Mouse (Mus musculus): ENCODE data around the gene Tmem98. TPM values are rescaled to one million over a fixed set of nuclear protein-coding genes. Genes with fewer than 3 reads are reported as not detected.

Tmem98 gene
- polyA plus RNA-seq, 1 experiment from 2014 or later: 72.1 TPM

DNA sequence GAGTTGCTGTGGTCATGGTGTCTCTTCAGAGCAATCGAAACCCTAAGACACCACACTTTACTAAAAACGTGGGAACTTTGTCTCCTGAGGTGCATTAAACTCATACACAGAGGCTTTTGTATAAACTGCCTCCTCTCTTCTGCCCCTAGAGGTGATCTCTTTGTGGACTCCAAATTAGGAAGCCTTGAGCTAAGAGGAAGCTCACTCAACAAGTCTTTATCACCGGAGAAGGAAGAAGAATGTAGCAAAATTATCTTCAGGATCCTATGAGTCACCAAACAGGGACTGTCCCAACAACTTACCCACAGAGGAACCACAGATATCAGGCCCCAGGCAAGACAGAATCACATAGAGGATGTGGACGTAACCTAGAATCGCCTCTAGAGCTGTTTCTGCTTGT, 24.3 kb upstream of the Tmem98 start:
- no peak for ATAC-seq

DNA sequence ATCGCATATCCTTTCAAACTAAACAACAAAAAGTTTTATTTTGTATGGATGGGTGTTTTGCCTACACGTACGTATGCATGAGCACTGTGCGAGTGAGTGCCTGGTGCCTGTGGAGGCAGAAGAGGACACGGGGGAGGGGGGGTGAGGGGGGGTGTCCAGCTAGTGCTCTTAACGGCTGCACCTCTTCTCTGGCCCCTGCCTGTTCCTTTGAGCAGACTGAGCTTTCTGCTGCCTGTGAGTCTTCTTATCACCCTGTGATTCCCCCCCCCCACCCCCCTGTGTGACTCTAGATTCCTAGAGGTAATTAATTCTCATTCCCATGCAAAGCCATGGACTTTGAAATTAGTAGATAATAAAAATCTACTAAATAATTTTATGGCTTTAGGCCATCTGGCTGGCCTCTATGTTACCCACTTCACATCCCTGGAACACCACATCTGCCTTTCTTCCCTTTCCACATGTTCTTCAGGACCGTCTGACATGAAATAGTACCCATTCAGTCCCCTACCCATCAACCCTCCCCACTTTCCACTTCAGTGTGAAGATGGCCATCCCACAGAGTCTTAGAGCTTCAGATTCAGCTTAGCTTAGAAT, 20.2 kb upstream of the Tmem98 start:
- DNase-seq (ENCODE audit: low spot score) (no peak), ATAC-seq (no peak)
- H3K4me3 ChIP-seq (ENCODE audit: low read depth, low read length): no peak overlapping the region
- no peaks in the 10 kb centered on the region for H3K9me3 ChIP-seq (ENCODE audit: low read length)
- no peak overlapping the region for H3K4me2 ChIP-seq (replicated peaks; ENCODE audit: low read depth, low read length)
- TF ChIP-seq EP300 (IDR thresholded peaks at IDR 0.05) (no peak), CTCF (IDR thresholded peaks at IDR 0.05) (no peak)
- no peak overlapping the region for H3K9ac ChIP-seq (replicated peaks; ENCODE audit: low read depth)
- no peak overlapping the region for H3K27ac ChIP-seq (ENCODE audit: low read length)
- 38% methylated on average over 7 of the region's 7 CpGs for WGBS
- H3K4me1 ChIP-seq (ENCODE audit: insufficient read depth, low read depth, low read length): no peaks in the 10 kb centered on the region
- no peaks in the 10 kb centered on the region for H3K27me3 ChIP-seq (replicated peaks; ENCODE audit: insufficient read depth, low read length)
- no peaks in the 10 kb centered on the region for H3K36me3 ChIP-seq (ENCODE audit: insufficient read depth, low read length)

More for the DNA sequence above, 24.3 kb upstream of the Tmem98 start:
- H3K27me3 ChIP-seq (replicated peaks; ENCODE audit: insufficient read depth, low read length): no peaks in the 10 kb centered on the region
- H3K27ac ChIP-seq (ENCODE audit: low read length): no peak overlapping the region
- H3K9ac ChIP-seq (replicated peaks; ENCODE audit: low read depth): no peak overlapping the region
- peak; percentile 31 for TF ChIP-seq CTCF (IDR thresholded peaks at IDR 0.05)
- TF ChIP-seq EP300 (IDR thresholded peaks at IDR 0.05): no peak
- no peaks in the 10 kb centered on the region for H3K4me1 ChIP-seq (ENCODE audit: insufficient read depth, low read depth, low read length)
- DNase-seq (ENCODE audit: low spot score): no peak
- 72% methylated on average over 5 of the region's 5 CpGs for WGBS
- H3K9me3 ChIP-seq (ENCODE audit: low read length): no peaks in the 10 kb centered on the region
- no peak overlapping the region for H3K4me3 ChIP-seq (ENCODE audit: low read depth, low read length)
- no peaks in the 10 kb centered on the region for H3K36me3 ChIP-seq (ENCODE audit: insufficient read depth, low read length)
- H3K4me2 ChIP-seq (replicated peaks; ENCODE audit: low read depth, low read length): no peak overlapping the region

DNA sequence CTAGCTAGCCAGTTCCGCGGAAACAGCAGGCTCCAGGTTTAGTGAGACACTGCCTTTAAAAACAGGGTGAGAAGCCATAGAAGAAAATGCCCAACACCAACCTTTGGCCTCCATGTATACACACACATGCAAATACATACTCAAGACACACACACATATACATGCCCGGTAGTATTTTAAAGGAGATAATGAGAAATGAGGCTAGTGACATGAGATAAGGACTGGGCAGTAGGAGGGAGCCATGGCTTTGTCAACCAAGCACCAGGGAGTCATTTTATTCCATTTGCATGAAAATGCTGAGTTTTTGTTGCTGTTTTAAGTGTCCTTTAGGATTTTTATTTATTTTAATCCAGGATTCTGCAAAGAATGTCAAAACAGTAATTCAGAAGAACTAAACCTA, 19.6 kb upstream of the Tmem98 start:
- TF ChIP-seq CTCF (IDR thresholded peaks at IDR 0.05) (no peak), EP300 (IDR thresholded peaks at IDR 0.05) (no peak)
- H3K4me3 ChIP-seq (ENCODE audit: low read depth, low read length): no peak overlapping the region
- H3K4me1 ChIP-seq (ENCODE audit: insufficient read depth, low read depth, low read length): no peaks in the 10 kb centered on the region
- DNase-seq (ENCODE audit: low spot score) (no peak), ATAC-seq (no peak)
- no peak overlapping the region for H3K9ac ChIP-seq (replicated peaks; ENCODE audit: low read depth)
- WGBS: 66% methylated on average over 3 of the region's 3 CpGs
- no peaks in the 10 kb centered on the region for H3K27me3 ChIP-seq (replicated peaks; ENCODE audit: insufficient read depth, low read length)
- no peak overlapping the region for H3K4me2 ChIP-seq (replicated peaks; ENCODE audit: low read depth, low read length)
- H3K9me3 ChIP-seq (ENCODE audit: low read length): no peaks in the 10 kb centered on the region
- H3K36me3 ChIP-seq (ENCODE audit: insufficient read depth, low read length): no peaks in the 10 kb centered on the region
- H3K27ac ChIP-seq (ENCODE audit: low read length): no peak overlapping the region

DNA sequence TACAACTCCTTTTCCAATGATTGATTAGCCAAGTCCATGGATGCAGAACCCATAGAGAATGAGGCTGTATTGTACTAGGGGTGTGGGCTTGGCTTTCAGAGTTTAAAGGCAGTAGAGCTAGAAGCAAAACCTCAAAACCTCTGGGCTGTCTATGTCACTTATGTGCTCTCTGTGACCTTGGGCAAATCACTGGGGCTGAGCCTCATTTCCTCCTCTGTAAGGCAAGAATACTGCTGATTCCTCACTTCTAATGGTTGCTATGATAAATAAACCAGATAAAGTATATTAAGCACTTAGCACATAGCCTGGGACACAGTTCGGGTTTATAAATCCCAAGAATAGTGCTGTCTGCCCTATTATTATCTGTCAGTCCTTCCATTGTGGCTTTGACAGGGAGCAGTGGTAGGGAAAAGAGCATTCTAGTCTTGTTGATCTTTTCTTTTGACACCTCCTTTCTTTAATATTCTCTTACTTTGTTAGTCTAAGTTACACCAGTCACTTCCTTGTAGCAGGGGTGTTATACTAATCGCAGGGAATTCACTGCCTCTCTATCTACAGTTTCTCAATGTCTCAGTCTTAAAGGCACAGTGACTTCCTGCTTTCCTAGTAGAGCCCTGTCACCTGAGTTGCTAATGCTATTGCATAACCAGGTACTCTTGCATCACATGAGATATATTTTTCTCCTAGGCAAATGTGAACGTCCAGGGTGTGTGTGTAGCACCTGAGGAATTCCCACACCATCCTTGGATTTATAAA, 18.1 kb upstream of the Tmem98 start:
- peak; percentile 86 for TF ChIP-seq EP300 (IDR thresholded peaks at IDR 0.05)
- no peak for TF ChIP-seq CTCF (IDR thresholded peaks at IDR 0.05)
- Histone ChIP-seq H3K4me3 (ENCODE audit: low read depth, low read length) (no peak overlapping the region), H3K36me3 (ENCODE audit: insufficient read depth, low read length) (no peaks in the 10 kb centered on the region), H3K9me3 (ENCODE audit: low read length) (no peaks in the 10 kb centered on the region), H3K27ac (ENCODE audit: low read length) (peak overlapping the region; percentile 75), H3K27me3 (replicated peaks; ENCODE audit: insufficient read depth, low read length) (no peaks in the 10 kb centered on the region), H3K4me1 (ENCODE audit: insufficient read depth, low read depth, low read length) (no peaks in the 10 kb centered on the region), H3K9ac (replicated peaks; ENCODE audit: low read depth) (no peak overlapping the region), H3K4me2 (replicated peaks; ENCODE audit: low read depth, low read length) (no peak overlapping the region)
- 35% methylated on average over 3 of the region's 3 CpGs for WGBS
- DNase-seq (ENCODE audit: low spot score) (peak; percentile 83), ATAC-seq (peak; percentile 90)

DNA sequence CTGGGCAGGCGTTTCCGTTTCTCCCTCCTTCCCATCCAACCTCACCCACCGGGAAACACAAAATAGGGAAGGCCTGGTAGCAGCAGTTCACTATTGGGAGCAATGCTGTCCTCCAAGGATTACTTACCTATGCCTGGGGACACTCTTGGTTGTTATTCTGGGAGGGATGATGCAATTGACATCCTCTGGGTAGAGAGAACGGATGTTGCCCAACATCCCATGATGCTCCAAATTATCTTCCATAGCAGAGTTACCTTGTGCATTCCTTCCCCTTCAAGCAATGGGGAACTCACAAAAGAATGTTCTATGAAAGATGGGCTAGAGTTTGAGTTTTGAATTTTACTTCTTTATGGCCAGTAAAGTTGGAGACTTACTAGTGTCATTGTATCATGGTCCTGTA, 16.6 kb upstream of the Tmem98 start:
- H3K4me3 ChIP-seq (ENCODE audit: low read depth, low read length): no peak overlapping the region
- TF ChIP-seq CTCF (IDR thresholded peaks at IDR 0.05) (no peak), EP300 (IDR thresholded peaks at IDR 0.05) (no peak)
- WGBS: 86% methylated on average over 4 of the region's 4 CpGs
- H3K27ac ChIP-seq (ENCODE audit: low read length): no peak overlapping the region
- DNase-seq (ENCODE audit: low spot score): no peak
- no peaks in the 10 kb centered on the region for H3K36me3 ChIP-seq (ENCODE audit: insufficient read depth, low read length)
- no peak overlapping the region for H3K9ac ChIP-seq (replicated peaks; ENCODE audit: low read depth)
- H3K4me1 ChIP-seq (ENCODE audit: insufficient read depth, low read depth, low read length): no peaks in the 10 kb centered on the region
- H3K4me2 ChIP-seq (replicated peaks; ENCODE audit: low read depth, low read length): no peak overlapping the region
- no peak for ATAC-seq
- no peaks in the 10 kb centered on the region for H3K27me3 ChIP-seq (replicated peaks; ENCODE audit: insufficient read depth, low read length)
- H3K9me3 ChIP-seq (ENCODE audit: low read length): no peaks in the 10 kb centered on the region

DNA sequence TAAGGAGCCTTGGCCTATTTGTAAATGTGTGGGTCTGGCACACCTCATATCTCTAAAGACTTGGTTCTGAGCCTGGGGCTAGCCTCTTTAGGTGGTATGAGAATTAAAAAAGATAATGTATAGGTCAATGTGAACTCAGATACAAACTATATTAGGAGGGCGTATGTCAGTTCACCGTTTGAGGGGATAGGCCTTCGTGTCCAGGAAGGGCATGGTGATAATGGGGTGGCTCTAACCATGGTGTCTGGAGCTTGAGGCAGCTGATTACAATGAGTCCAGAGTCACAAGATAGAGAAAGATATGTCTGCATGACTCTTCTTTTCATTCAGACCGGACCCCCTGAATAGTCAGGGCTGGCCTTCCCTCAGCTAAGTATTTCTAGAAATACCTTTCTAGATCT, 15.7 kb upstream of the Tmem98 start:
- ATAC-seq (no peak), DNase-seq (ENCODE audit: low spot score) (no peak)
- no peaks in the 10 kb centered on the region for H3K9me3 ChIP-seq (ENCODE audit: low read length)
- 89% methylated on average over 4 of the region's 4 CpGs for WGBS
- H3K36me3 ChIP-seq (ENCODE audit: insufficient read depth, low read length): no peaks in the 10 kb centered on the region
- TF ChIP-seq EP300 (IDR thresholded peaks at IDR 0.05): no peak
- no peak overlapping the region for H3K4me2 ChIP-seq (replicated peaks; ENCODE audit: low read depth, low read length)
- H3K4me3 ChIP-seq (ENCODE audit: low read depth, low read length): no peak overlapping the region
- H3K9ac ChIP-seq (replicated peaks; ENCODE audit: low read depth): no peak overlapping the region
- no peak overlapping the region for H3K27ac ChIP-seq (ENCODE audit: low read length)
- H3K4me1 ChIP-seq (ENCODE audit: insufficient read depth, low read depth, low read length): no peaks in the 10 kb centered on the region
- no peaks in the 10 kb centered on the region for H3K27me3 ChIP-seq (replicated peaks; ENCODE audit: insufficient read depth, low read length)
